Mouse (Mus musculus) embryonic fibroblast, embryonic 13.5 days (primary cell): ENCODE data around the gene Srl.

ENCODE experiments used
- CTCF ChIP-seq: IDR thresholded peaks from 2 replicates; pipeline ENCODE4 v1.5.1; 2011; ENCODE audit warnings: mild to moderate bottlenecking, control low read depth, low read length, moderate library complexity, borderline replicate concordance; ENCODE audit not compliant: insufficient read depth
- POLR2A ChIP-seq: IDR thresholded peaks from 2 replicates; pipeline ENCODE4 v1.6.1; 2011; ENCODE audit warnings: low read depth, mild to moderate bottlenecking, control low read depth, low read length, moderate library complexity

GRCm38 (mm10) chr16:4495861-4496260 is 45.8 kb downstream of the Srl start:
- TF ChIP-seq CTCF (no peak), POLR2A (no peak)
